Mouse (Mus musculus): ENCODE measurements around the gene Ap2a2. TPM values are rescaled to one million over a fixed set of nuclear protein-coding genes. Genes with fewer than 3 reads are reported as not detected.
"Not testable (repeated sequence)": the region's sequence is repeated elsewhere in the genome, so short reads cannot be mapped to it uniquely, and the experiment has no call there.

Ap2a2 gene
- total RNA-seq, 1 experiment, result 103 TPM

- Histone ChIP-seq H3K9me3 (ENCODE audit: control insufficient read depth, insufficient read depth, low read depth, low read length) (no peaks in the 10 kb centered on the region), H3K4me1 (ENCODE audit: control insufficient read depth in 2 of 2, insufficient read depth in 2 of 2, low read length in 2 of 2, poor library complexity in 1 of 2) (peaks cover 2 to 8% of the 10 kb centered on the region in 2 experiments; a peak in 3 of 4 replicates)
- in situ Hi-C loops (cut with MboI; ENCODE audit: low sequenced_read_pairs in 2 of 2, unreplicated experiment in 2 of 2), result no loop called here
Measured at GRCm38 (mm10) chr7:141585288-141585687, 23.3 kb downstream of the Ap2a2 start.

GRCm38 (mm10) chr7:141585881-141586280 is 23.9 kb downstream of the Ap2a2 start:
- no peak overlapping the region for H3K4me3 ChIP-seq (ENCODE audit: insufficient read depth in 1 of 2, low read depth in 1 of 2, low read length in 2 of 2, poor library complexity in 1 of 2, severe bottlenecking in 1 of 2)
- peaks cover 2 to 8% of the 10 kb centered on the region in 2 experiments; a peak in 3 of 4 replicates for H3K4me1 ChIP-seq (ENCODE audit: control insufficient read depth in 2 of 2, insufficient read depth in 2 of 2, low read length in 2 of 2, poor library complexity in 1 of 2)
- H3K27ac ChIP-seq (ENCODE audit: insufficient read depth, low read depth, low read length, poor library complexity, severe bottlenecking), result no peak overlapping the region; the same call in 1 of the 2 replicates
- in situ Hi-C loops (cut with MboI; ENCODE audit: low sequenced_read_pairs in 2 of 2, unreplicated experiment in 2 of 2), result no loop called here
- no peak for DNase-seq (ENCODE audit: low read depth, low spot score)
- no peaks in the 10 kb centered on the region for H3K9me3 ChIP-seq (ENCODE audit: control insufficient read depth, insufficient read depth, low read depth, low read length)
- H3K36me3 ChIP-seq (ENCODE audit: control insufficient read depth, insufficient read depth, low read length, poor library complexity, severe bottlenecking), result peaks cover 22% of the 10 kb centered on the region
- no peak overlapping the region for H3K9ac ChIP-seq (ENCODE audit: insufficient read depth, low read depth, low read length, poor library complexity, severe bottlenecking)
- no peak for TF ChIP-seq CHD2 (IDR thresholded peaks at IDR 0.05; ENCODE audit: low read depth, low read length)
- TF ChIP-seq ZC3H11A (IDR thresholded peaks at IDR 0.05; ENCODE audit: borderline replicate concordance, low read depth, low read length), result no peak
- no peak for TF ChIP-seq ZNF384 (IDR thresholded peaks at IDR 0.05; ENCODE audit: low read depth, low read length)
- TF ChIP-seq HCFC1 (IDR thresholded peaks at IDR 0.05; ENCODE audit: borderline replicate concordance, insufficient read depth, low read length), result no peak
- TF ChIP-seq MAFK (IDR thresholded peaks at IDR 0.05; ENCODE audit: insufficient read depth, low read depth, low read length), result no peak

More at GRCm38 (mm10) chr7:141585288-141585687, 23.3 kb downstream of the Ap2a2 start:
- H3K9ac ChIP-seq (ENCODE audit: insufficient read depth, low read depth, low read length, poor library complexity, severe bottlenecking), result no peak overlapping the region
- H3K4me3 ChIP-seq (ENCODE audit: insufficient read depth in 1 of 2, low read depth in 1 of 2, low read length in 2 of 2, poor library complexity in 1 of 2, severe bottlenecking in 1 of 2), result no peak overlapping the region
- H3K27ac ChIP-seq (ENCODE audit: insufficient read depth, low read depth, low read length, poor library complexity, severe bottlenecking), result no peak overlapping the region
- TF ChIP-seq MAFK (IDR thresholded peaks at IDR 0.05; ENCODE audit: insufficient read depth, low read depth, low read length) (no peak), HCFC1 (IDR thresholded peaks at IDR 0.05; ENCODE audit: borderline replicate concordance, insufficient read depth, low read length) (no peak), ZNF384 (IDR thresholded peaks at IDR 0.05; ENCODE audit: low read depth, low read length) (no peak), ZC3H11A (IDR thresholded peaks at IDR 0.05; ENCODE audit: borderline replicate concordance, low read depth, low read length) (no peak), CHD2 (IDR thresholded peaks at IDR 0.05; ENCODE audit: low read depth, low read length) (no peak)
- peaks cover 18% of the 10 kb centered on the region for H3K36me3 ChIP-seq (ENCODE audit: control insufficient read depth, insufficient read depth, low read length, poor library complexity, severe bottlenecking)
- no peak for DNase-seq (ENCODE audit: low read depth, low spot score)

- no peak for DNase-seq (ENCODE audit: low read depth, low spot score)
- H3K27ac ChIP-seq (ENCODE audit: insufficient read depth, low read depth, low read length, poor library complexity, severe bottlenecking), result no peak overlapping the region
- no peak for TF ChIP-seq ZNF384 (IDR thresholded peaks at IDR 0.05; ENCODE audit: low read depth, low read length)
- no peak for TF ChIP-seq ZC3H11A (IDR thresholded peaks at IDR 0.05; ENCODE audit: borderline replicate concordance, low read depth, low read length)
- peaks cover 2 to 8% of the 10 kb centered on the region in 2 experiments; a peak in 3 of 4 replicates for H3K4me1 ChIP-seq (ENCODE audit: control insufficient read depth in 2 of 2, insufficient read depth in 2 of 2, low read length in 2 of 2, poor library complexity in 1 of 2)
- H3K9me3 ChIP-seq (ENCODE audit: control insufficient read depth, insufficient read depth, low read depth, low read length), result no peaks in the 10 kb centered on the region
- peaks cover 22% of the 10 kb centered on the region for H3K36me3 ChIP-seq (ENCODE audit: control insufficient read depth, insufficient read depth, low read length, poor library complexity, severe bottlenecking)
- in situ Hi-C loops (cut with MboI; ENCODE audit: low sequenced_read_pairs in 2 of 2, unreplicated experiment in 2 of 2), result no loop called here
- H3K4me3 ChIP-seq (ENCODE audit: insufficient read depth in 1 of 2, low read depth in 1 of 2, low read length in 2 of 2, poor library complexity in 1 of 2, severe bottlenecking in 1 of 2), result no peak overlapping the region
- H3K9ac ChIP-seq (ENCODE audit: insufficient read depth, low read depth, low read length, poor library complexity, severe bottlenecking), result no peak overlapping the region
Measured at GRCm38 (mm10) chr7:141588890-141589289, 26.9 kb downstream of the Ap2a2 start.

GRCm38 (mm10) chr7:141590249-141590648 is 28.3 kb downstream of the Ap2a2 start:
- in situ Hi-C loops (cut with MboI; ENCODE audit: low sequenced_read_pairs in 2 of 2, unreplicated experiment in 2 of 2), result not testable (repeated sequence)

GRCm38 (mm10) chr7:141590959-141591358 is 29.0 kb downstream of the Ap2a2 start:
- Histone ChIP-seq H3K4me3 (ENCODE audit: insufficient read depth in 1 of 2, low read depth in 1 of 2, low read length in 2 of 2, poor library complexity in 1 of 2, severe bottlenecking in 1 of 2) (no peak overlapping the region), H3K9ac (ENCODE audit: insufficient read depth, low read depth, low read length, poor library complexity, severe bottlenecking) (no peak overlapping the region), H3K27ac (ENCODE audit: insufficient read depth, low read depth, low read length, poor library complexity, severe bottlenecking) (no peak overlapping the region), H3K9me3 (ENCODE audit: control insufficient read depth, insufficient read depth, low read depth, low read length) (no peaks in the 10 kb centered on the region), H3K4me1 (ENCODE audit: control insufficient read depth in 2 of 2, insufficient read depth in 2 of 2, low read length in 2 of 2, poor library complexity in 1 of 2) (no peaks in the 10 kb centered on the region), H3K36me3 (ENCODE audit: control insufficient read depth, insufficient read depth, low read length, poor library complexity, severe bottlenecking) (peaks cover 18% of the 10 kb centered on the region)
- TF ChIP-seq ZNF384 (IDR thresholded peaks at IDR 0.05; ENCODE audit: low read depth, low read length) (no peak), CHD2 (IDR thresholded peaks at IDR 0.05; ENCODE audit: low read depth, low read length) (no peak), ZC3H11A (IDR thresholded peaks at IDR 0.05; ENCODE audit: borderline replicate concordance, low read depth, low read length) (no peak), MAFK (IDR thresholded peaks at IDR 0.05; ENCODE audit: insufficient read depth, low read depth, low read length) (no peak), HCFC1 (IDR thresholded peaks at IDR 0.05; ENCODE audit: borderline replicate concordance, insufficient read depth, low read length) (no peak)
- DNase-seq (ENCODE audit: low read depth, low spot score), result no peak
- in situ Hi-C loops (cut with MboI; ENCODE audit: low sequenced_read_pairs in 2 of 2, unreplicated experiment in 2 of 2), result no loop called here

More at GRCm38 (mm10) chr7:141590249-141590648, 28.3 kb downstream of the Ap2a2 start:
- not testable (repeated sequence) for H3K9me3 ChIP-seq (ENCODE audit: control insufficient read depth, insufficient read depth, low read depth, low read length); H3K27ac ChIP-seq (ENCODE audit: insufficient read depth, low read depth, low read length, poor library complexity, severe bottlenecking); H3K4me3 ChIP-seq (ENCODE audit: insufficient read depth in 1 of 2, low read depth in 1 of 2, low read length in 2 of 2, poor library complexity in 1 of 2, severe bottlenecking in 1 of 2); H3K9ac ChIP-seq (ENCODE audit: insufficient read depth, low read depth, low read length, poor library complexity, severe bottlenecking); H3K4me1 ChIP-seq (ENCODE audit: control insufficient read depth in 2 of 2, insufficient read depth in 2 of 2, low read length in 2 of 2, poor library complexity in 1 of 2); DNase-seq (ENCODE audit: low read depth, low spot score)
- peaks cover 18% of the 10 kb centered on the region for H3K36me3 ChIP-seq (ENCODE audit: control insufficient read depth, insufficient read depth, low read length, poor library complexity, severe bottlenecking)
- TF ChIP-seq ZNF384 (IDR thresholded peaks at IDR 0.05; ENCODE audit: low read depth, low read length), result peak; percentile 62; the same call in 1 of the 2 replicates

Measured in ES-E14 (cell line).